Mouse (Mus musculus) heart, postnatal 10 days (tissue): ENCODE results near the gene Rnf183. TPM values are rescaled to one million over a fixed set of nuclear protein-coding genes. Genes with fewer than 3 reads are reported as not detected.
"Not testable (repeated sequence)": the region's sequence is repeated elsewhere in the genome, so short reads cannot be mapped to it uniquely, and the experiment has no call there.

Experiments
- DNase-seq, 2 experiments: peaks; one replicate each; pipeline ENCODE4 v3.0.0; 2021
- intact Hi-C: fragments of 180-260 bp; cut with DNase I; formaldehyde crosslinking; loops from one replicate; pipeline ENCODE4 v1.15.1; 2025
- total RNA-seq, 2 experiments: library from RNA; stranded (reverse); gene quantifications; 2 replicates each; pipeline ENCODE4 v1.2.3; 2021

The Rnf183 gene
- total RNA-seq, result not detected

- intact Hi-C loops, result no loop called here
- no peak for DNase-seq
These were observed at the start of gene Rnf183 for GRCm38 (mm10) chr4:62435081-62435480. Gene Rnf183 (minus strand): TSS chr4:62435252.

GRCm38 (mm10) chr4:62480709-62481605, 45.9 kb upstream of the Rnf183 start:
- no peak for DNase-seq

GRCm38 (mm10) chr4:62479937-62480708, 45.1 kb upstream of the Rnf183 start, which contains the start of gene Bspry:
Gene Bspry (plus strand): TSS chr4:62480053.
- intact Hi-C loops, result no loop called here
- peak in 1 of 2 experiments; percentile 27 for DNase-seq

More at GRCm38 (mm10) chr4:62480709-62481605, 45.9 kb upstream of the Rnf183 start:
- intact Hi-C loops, result no loop called here

GRCm38 (mm10) chr4:62479593-62479936, 44.5 kb upstream of the Rnf183 start:
- intact Hi-C loops, DNase-seq: not testable (repeated sequence)

GRCm38 (mm10) chr4:62477542-62478244, 42.6 kb upstream of the Rnf183 start:
- no peak for DNase-seq
- intact Hi-C loops, result no loop called here

- intact Hi-C loops, result no loop called here
- no peak for DNase-seq
These were observed 40.7 kb upstream of the Rnf183 start for GRCm38 (mm10) chr4:62475793-62476192.

GRCm38 (mm10) chr4:62475131-62475530, 40.1 kb upstream of the Rnf183 start:
- no peak for DNase-seq
- intact Hi-C loops, result no loop called here

- intact Hi-C loops, result no loop called here
- no peak for DNase-seq
These were observed 37.0 kb upstream of the Rnf183 start for GRCm38 (mm10) chr4:62472071-62472470.

GRCm38 (mm10) chr4:62470598-62471051, 35.6 kb upstream of the Rnf183 start, which contains the start of gene Wdr31:
Gene Wdr31 (minus strand): TSS chr4:62470896.
- intact Hi-C loops, result no loop called here
- DNase-seq, result peak; percentile 76 to 86

- intact Hi-C loops, result no loop called here
- no peak for DNase-seq
These were observed 33.1 kb upstream of the Rnf183 start for GRCm38 (mm10) chr4:62468158-62468557.

- no peak for DNase-seq
- intact Hi-C loops, result no loop called here
These were observed 28.1 kb upstream of the Rnf183 start for GRCm38 (mm10) chr4:62463124-62463523.

GRCm38 (mm10) chr4:62460348-62460747, 25.3 kb upstream of the Rnf183 start:
- intact Hi-C loops, result no loop called here
- no peak for DNase-seq

- DNase-seq, result no peak
- intact Hi-C loops, result loop anchor here (5.0 kb wide), 2 partner anchors 48 to 303 kb away; no protein-coding TSS in a partner anchor
These were observed 24.0 kb upstream of the Rnf183 start for GRCm38 (mm10) chr4:62459081-62459480.

- peak; percentile 41 to 69 for DNase-seq
- intact Hi-C loops, result loop anchor here (5.0 kb wide), 2 partner anchors 52 to 307 kb away; no protein-coding TSS in a partner anchor
These were observed 19.9 kb upstream of the Rnf183 start for GRCm38 (mm10) chr4:62454995-62455394.

GRCm38 (mm10) chr4:62440986-62441385, 5.9 kb upstream of the Rnf183 start:
- no peak for DNase-seq
- intact Hi-C loops, result no loop called here

GRCm38 (mm10) chr4:62440544-62440943, 5.5 kb upstream of the Rnf183 start:
- intact Hi-C loops, result no loop called here
- no peak for DNase-seq

GRCm38 (mm10) chr4:62439793-62440192, 4.7 kb upstream of the Rnf183 start:
- intact Hi-C loops, result no loop called here
- no peak for DNase-seq

GRCm38 (mm10) chr4:62437871-62438270, 2.8 kb upstream of the Rnf183 start:
- no peak for DNase-seq
- intact Hi-C loops, result no loop called here

- intact Hi-C loops, result no loop called here
- no peak for DNase-seq
These were observed 2.3 kb upstream of the Rnf183 start for GRCm38 (mm10) chr4:62437256-62437778.
